Mouse (Mus musculus) cerebellum, postnatal 36 days (tissue): ENCODE results near the gene Syngr3.

Experiments
- DNase-seq, 2 experiments: peaks; one replicate each; pipeline ENCODE4 v3.0.0; 2021 to 2022; ENCODE audit warnings: mixed read lengths in 2 of 2

The Syngr3 gene

DNA sequence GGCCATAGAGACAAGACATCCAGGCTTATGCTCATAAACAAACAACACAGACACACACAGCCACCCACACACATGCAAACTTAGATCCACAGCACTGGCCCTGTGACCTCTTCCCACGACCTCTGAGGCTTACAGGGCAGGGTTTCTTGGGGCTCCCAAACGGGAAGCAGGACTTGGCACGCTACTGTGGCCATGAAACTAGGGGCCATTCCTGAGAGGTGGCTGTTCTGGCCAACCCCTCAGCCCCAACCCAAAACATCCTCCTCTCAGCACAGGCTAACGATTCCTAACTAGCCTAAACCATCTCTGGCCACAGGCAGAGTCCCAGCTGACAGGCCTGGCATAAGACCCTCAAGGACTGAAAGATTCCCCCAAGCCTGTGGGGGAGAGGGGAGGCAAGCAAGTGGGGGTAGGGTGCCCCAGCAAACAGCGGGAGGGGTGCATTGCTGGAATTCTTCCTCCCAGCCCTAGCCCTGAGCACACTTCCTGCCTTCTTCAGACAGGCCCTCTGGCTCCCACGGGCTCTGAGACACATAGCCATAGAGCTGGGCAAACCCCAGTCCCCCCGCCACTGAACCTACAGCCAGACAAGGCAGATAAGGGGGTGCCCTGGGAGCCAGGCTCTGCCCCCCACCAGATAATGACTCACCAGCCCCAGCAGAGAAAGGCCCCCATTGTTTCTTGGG lies 45.6 kb downstream of the Syngr3 start:
- DNase-seq: no peak

DNA sequence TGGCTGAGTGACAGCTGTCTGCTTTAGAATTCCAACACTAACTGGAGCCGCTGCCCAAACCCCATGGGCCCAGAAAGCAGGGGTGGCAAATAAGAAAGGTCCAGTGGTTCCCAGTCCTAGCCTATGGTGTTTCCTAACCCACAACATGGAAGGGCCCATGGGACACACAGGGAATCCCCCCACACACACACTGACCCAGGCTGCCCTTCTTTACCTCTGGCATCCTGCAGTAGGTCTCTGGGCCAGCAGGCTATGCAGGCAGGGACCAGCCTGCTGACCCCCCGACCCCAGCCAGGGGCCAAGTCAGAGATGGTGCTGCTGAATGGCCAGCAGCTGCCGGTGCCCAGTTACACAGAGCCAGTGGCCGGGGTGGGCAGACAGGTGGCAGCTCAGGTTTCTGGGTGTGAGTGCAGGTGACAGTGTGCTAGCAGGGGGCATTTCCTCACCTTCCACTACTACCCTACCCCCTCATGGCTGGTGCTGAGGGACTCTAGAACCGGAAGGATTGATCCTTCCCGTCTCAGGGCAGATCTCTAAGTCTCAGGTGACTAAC lies 46.9 kb downstream of the Syngr3 start:
- no peak for DNase-seq

DNA sequence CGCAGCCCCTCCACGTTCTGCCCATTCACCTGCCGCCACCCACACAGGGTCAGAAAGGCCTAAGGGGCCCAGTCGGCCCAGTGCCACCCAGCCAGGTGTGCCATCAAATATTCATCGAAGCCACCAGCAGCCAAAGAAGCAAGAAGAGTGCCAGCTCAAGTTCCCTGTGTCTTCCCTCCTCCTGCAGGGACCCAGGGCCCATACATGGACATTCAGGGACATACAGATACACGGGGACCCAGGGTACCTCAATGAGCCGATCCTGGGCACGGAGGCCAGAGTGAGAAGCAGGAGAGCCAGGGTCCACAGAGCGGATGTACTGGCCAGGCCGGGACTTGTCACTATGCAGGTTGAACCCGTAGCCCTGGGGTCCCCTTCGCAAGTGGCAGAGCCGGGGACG lies 47.8 kb downstream of the Syngr3 start:
- no peak for DNase-seq

DNA sequence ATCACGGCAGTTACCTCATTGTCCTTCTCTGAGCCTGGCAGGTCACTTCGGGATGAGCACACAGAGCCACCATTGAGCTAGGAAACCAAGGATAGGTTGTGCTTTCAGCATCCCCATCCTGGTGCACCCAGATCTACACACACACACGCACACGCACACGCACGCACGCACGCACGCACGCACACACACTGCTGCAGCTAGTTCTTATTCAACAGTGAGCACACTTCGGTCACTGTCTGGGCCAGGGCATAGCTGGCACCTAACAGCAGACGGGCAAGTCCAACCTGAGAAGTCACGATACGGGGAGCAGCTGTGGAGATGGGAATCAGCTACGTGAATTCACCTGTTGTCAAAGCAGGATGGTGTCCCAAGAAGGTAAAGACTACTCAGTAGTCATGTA lies 49.2 kb downstream of the Syngr3 start:
- no peak for DNase-seq

DNA sequence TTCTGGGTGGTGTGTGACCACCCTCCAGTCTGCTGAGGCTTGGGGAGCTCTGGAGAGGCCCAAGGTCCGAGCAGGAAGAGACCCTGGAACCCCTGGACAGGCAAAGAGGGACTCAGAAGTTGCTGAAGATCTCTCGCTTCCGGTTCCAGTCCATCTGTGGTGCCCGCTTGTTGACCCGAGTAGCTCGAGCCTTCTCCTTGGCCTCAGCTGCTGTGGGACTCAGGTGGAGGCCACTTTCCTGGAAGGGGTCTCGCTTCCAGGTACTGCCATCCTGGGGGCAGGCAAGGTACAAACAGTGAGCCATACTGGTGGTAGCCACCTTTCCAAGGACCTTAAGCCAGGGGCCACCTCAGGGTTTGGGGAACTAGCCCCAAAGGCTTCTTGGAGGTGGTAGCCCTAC lies 49.6 kb downstream of the Syngr3 start:
- no peak for DNase-seq

DNA sequence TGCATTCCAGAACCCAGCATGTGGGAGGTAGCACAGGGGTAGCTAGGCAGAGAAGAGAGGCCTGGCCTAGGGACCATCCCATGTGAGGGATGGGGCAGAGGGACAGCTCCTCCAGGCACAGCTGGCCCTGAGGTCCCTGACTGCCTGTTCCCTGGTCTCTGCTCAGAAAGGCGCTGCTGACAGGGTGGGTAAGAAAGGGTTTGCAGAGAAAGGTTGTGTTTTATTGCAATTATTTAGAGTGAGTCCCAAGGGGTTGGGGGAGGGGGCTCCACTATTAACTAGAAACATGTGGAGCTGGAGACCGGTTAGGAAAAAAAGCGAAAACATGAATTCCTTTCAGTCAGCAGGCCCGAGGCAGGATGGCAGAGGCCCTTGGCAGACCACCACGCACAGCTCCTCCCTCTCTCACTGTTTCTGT lies 50.2 kb downstream of the Syngr3 start:
- DNase-seq: no peak

DNA sequence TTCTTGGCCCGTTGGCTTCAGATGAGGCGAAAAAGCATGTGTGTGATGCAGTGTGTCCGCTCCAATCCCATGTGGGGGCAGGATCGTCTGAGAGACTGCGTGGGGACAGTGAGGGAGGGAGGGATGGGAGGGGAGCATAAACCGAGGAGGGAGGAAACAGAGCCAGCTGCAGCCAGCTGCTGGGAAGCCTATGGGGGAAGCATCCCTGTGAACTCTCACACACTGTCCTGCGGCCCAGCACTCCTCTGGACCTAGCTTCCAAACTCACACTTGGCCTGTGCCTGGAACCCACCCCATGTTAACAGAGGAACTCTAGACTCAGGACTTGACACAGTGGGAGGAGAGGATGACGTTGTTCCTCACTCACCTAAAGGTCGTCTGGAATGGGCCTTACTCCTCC lies 50.9 kb downstream of the Syngr3 start:
- no peak for DNase-seq

DNA sequence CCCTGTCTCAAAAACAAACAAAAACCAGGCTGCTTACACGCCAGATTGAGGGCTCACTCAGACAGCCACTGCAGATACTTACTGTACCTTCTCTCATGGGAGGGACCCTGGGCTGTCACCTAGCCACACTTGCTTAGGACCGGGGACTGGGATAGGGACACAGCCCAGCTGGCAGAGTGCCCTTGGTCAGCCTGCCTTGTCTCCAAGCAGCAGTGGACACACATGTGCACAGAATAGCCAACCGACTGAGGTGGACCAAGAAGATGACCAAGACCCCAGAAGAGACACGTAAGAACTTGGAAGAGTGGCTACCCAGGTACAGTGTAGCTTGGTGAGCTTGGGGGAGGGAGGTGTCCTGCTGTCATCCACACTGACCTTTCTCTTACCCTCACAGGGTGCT lies 51.5 kb downstream of the Syngr3 start:
- DNase-seq: no peak

DNA sequence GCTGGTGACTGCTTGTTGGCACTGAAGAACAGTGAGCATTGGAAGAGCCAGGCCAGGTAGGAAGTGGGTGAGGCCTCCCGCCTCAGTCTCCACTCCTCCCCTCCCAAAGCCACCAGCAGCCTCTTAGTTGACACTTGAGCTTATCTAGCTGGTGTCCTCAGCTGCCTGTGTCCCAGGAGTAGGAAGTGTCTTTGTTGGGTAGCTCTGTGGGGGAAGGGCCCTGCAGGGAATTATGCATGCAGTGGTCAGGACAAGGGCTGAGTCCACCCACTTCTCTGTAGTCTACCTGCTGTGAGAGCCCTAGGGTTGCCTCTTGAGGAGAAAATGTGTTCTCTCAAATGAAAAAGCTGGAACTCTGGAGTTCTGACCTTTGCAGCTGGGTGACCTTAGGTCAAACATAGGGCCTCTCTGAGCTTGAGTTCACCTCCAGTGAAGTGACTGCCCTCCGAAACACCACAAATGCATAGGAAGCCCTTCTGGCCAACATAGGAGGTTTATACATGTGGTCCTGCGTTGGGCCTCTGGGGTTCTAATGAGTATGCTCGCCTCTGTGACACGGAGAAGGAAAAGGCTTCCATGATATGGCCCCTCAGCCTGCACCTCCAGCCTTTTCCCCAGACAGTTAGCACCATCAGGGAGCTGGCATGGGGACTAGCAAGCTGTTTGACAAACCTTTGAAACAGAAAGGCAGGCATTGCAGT lies 52.8 kb downstream of the Syngr3 start:
- no peak for DNase-seq

DNA sequence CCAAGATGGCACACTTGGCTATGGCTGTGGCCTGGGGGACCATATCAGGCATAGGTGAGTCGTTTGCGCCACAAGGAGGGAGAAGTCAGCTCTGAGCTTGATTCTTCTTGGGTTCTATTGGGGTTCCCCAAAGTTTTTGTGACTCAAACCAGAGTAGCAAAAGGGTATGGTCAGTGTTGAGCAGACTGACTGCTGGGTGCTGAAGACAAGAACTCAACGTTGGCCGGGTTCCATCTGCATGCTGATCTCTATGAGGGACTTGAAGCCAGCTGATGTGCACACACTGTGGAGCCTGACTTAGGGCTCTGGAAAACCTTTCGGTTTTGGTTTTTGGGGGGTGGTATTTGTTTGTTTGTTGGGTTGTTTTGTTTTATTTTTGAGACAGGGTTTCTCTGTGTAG lies 54.1 kb downstream of the Syngr3 start:
- no peak for DNase-seq
